Mouse (Mus musculus) v-Abl transformed pro-B cells (cell line): ENCODE data around the gene Cdhr2.

Source experiments
- in situ Hi-C, 2 experiments: fragments of 400-800 bp; cut with MboI; formaldehyde crosslinking; loops; one replicate each; pipeline ENCODE4 v1.15.1; 2025; ENCODE audit not compliant: unreplicated experiment in 2 of 2

Cdhr2 gene

DNA sequence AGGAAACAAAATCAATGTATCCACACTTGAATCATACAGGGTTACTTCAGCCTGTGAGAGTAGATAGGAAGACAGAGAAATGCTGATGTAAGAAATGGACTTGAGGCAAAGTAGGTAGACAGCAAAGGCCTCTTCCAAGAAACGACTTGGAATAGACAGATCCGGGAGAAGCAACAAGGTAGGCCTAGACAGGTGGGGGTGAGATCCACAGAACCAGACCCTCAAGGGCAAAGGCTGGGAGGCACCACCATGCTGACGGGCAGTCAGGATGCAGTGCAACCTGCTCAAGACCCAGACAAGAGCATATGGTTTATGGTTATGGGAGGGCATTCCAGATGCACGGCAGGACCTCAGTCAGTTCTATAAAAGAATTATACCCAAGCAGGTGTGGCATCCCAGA is 65.8 kb downstream of the Cdhr2 start:
- in situ Hi-C loops: no loop called here

GRCm38 (mm10) chr13:54780592-54780991 is 79.3 kb downstream of the Cdhr2 start:
- in situ Hi-C loops: no loop called here

DNA sequence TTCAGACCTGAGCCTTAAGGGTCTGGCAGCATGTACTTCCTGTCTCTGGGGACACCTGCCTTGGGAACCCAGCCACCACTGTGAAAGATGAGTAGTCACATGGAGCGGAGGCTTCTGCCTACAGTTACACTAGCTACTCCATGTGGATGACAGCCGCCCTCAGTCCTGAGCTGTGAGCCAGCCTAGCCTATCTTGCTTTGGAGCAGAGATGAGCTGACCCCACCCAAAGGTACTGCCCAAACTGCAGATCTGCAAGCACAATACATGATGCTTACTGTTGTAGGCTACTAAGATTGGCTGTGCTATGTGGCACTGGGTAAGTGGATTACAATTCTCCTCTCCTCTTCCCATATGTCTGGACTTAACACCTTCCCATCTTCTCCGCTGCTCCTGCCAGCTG is 79.8 kb downstream of the Cdhr2 start:
- in situ Hi-C loops: no loop called here

DNA sequence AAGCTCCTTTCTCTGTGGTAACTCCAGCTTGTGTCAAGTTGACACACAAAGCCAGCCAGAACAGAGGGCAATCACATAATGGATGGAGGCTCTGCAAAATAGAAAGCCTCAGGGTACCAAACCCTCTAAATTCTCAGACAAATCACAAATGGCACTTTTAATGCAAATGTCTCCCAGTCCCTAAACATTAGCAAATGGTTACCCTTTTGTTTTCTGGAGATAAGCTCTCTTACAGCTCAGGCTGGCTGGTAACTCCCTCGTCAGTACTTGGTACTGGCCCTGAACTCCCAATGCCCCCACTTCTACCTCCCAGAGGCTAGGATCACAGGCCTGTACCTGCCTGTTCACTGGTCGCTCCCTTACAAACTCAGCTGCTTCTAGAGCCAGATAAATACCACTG is 82.0 kb downstream of the Cdhr2 start:
- in situ Hi-C loops: no loop called here

GRCm38 (mm10) chr13:54783698-54784097 is 82.4 kb downstream of the Cdhr2 start, which contains the start of gene Eif4e1b:
Gene Eif4e1b (plus strand): TSS chr13:54783998.
- in situ Hi-C loops: no loop called here
